Mouse (Mus musculus): ENCODE data around the gene Acot3. TPM values are rescaled to one million over a fixed set of nuclear protein-coding genes. Genes with fewer than 3 reads are reported as not detected.

Gene Acot3
- polyA plus RNA-seq, 1 experiment from 2014 or later, result 0.34 TPM

Other genes with a start within 250 kb of the Acot3 start
- 30.8 and 31.5 TPM in 2 replicates for gene Numb, start 130.2 kb upstream of the Acot3 start, polyA plus RNA-seq (2016; fragmentation: Nextera tagmentation; extraction: Ambion mirVana)
- gene Riox1, start 101.5 kb upstream of the Acot3 start, polyA plus RNA-seq (2016; fragmentation: Nextera tagmentation; extraction: Ambion mirVana), result 18.5 and 18.7 TPM in 2 replicates
- gene Heatr4, start 67.3 kb upstream of the Acot3 start, polyA plus RNA-seq (2016; fragmentation: Nextera tagmentation; extraction: Ambion mirVana), result not detected in 2 replicates
- gene Acot2, start 64.3 kb upstream of the Acot3 start, polyA plus RNA-seq (2016; fragmentation: Nextera tagmentation; extraction: Ambion mirVana), result 16.1 and 18.0 TPM in 2 replicates
- gene Acot1, start 42.7 kb upstream of the Acot3 start, polyA plus RNA-seq (2016; fragmentation: Nextera tagmentation; extraction: Ambion mirVana), result 60.6 and 70.2 TPM in 2 replicates
- 0.25 and 0.59 TPM in 2 replicates for gene Acot4, start 13.8 kb upstream of the Acot3 start, polyA plus RNA-seq (2016; fragmentation: Nextera tagmentation; extraction: Ambion mirVana)
- gene Gm49366, start 13.2 kb upstream of the Acot3 start, polyA plus RNA-seq (2016; fragmentation: Nextera tagmentation; extraction: Ambion mirVana), result not detected in 2 replicates
- gene Acot5, start 17.2 kb downstream of the Acot3 start, polyA plus RNA-seq (2016; fragmentation: Nextera tagmentation; extraction: Ambion mirVana), result not detected in 2 replicates
- 1.0 and 1.3 TPM in 2 replicates for gene Acot6, start 48.5 kb downstream of the Acot3 start, polyA plus RNA-seq (2016; fragmentation: Nextera tagmentation; extraction: Ambion mirVana)
- 8.7 and 11.2 TPM in 2 replicates for gene Dnal1, start 62.2 kb downstream of the Acot3 start, polyA plus RNA-seq (2016; fragmentation: Nextera tagmentation; extraction: Ambion mirVana)
- gene Pnma1, start 96.3 kb downstream of the Acot3 start, polyA plus RNA-seq (2016; fragmentation: Nextera tagmentation; extraction: Ambion mirVana), result 3.8 and 4.2 TPM in 2 replicates
- 7.2 and 8.0 TPM in 2 replicates for gene Elmsan1, start 166.7 kb downstream of the Acot3 start, polyA plus RNA-seq (2016; fragmentation: Nextera tagmentation; extraction: Ambion mirVana)
- gene Ptgr2, start 233.1 kb downstream of the Acot3 start, polyA plus RNA-seq (2016; fragmentation: Nextera tagmentation; extraction: Ambion mirVana), result 16.0 and 17.4 TPM in 2 replicates